Mouse (Mus musculus): ENCODE measurements at regions not wholly inside any gene's neighbourhood (a gene's known extent, or its start where the extent isn't known, plus 50 kb on each side); places are given as distances from the start of the nearest gene placed in this dataset.

- Histone ChIP-seq H3K27ac (ENCODE audit: insufficient read depth, low read depth, low read length) (no peak overlapping the region), H3K4me3 (ENCODE audit: insufficient read depth, low read length) (no peak overlapping the region), H3K4me1 (ENCODE audit: control insufficient read depth, insufficient read depth, low read length) (no peaks in the 10 kb centered on the region)
- no peak for TF ChIP-seq POLR2A (IDR thresholded peaks at IDR 0.05; ENCODE audit: borderline replicate concordance, low read depth, low read length)
Measured at GRCm38 (mm10) chr3:136993473-136993872, 323.5 kb downstream of the Ppp3ca start.

GRCm38 (mm10) chr3:136994361-136995083 lies 324.6 kb downstream of the Ppp3ca start:
- Histone ChIP-seq H3K27ac (ENCODE audit: insufficient read depth, low read depth, low read length) (no peak overlapping the region), H3K4me3 (ENCODE audit: insufficient read depth, low read length) (no peak overlapping the region), H3K4me1 (ENCODE audit: control insufficient read depth, insufficient read depth, low read length) (no peaks in the 10 kb centered on the region)
- no peak for TF ChIP-seq POLR2A (IDR thresholded peaks at IDR 0.05; ENCODE audit: borderline replicate concordance, low read depth, low read length)
- TF ChIP-seq CTCF (IDR thresholded peaks at IDR 0.05; ENCODE audit: low read depth, low read length): no peak

GRCm38 (mm10) chr3:136995611-136996335 lies 325.8 kb downstream of the Ppp3ca start:
- Histone ChIP-seq H3K4me3 (ENCODE audit: insufficient read depth, low read length) (no peak overlapping the region), H3K27ac (ENCODE audit: insufficient read depth, low read depth, low read length) (no peak overlapping the region)

GRCm38 (mm10) chr3:136996381-136996895 lies 326.5 kb downstream of the Ppp3ca start:
- no peaks in the 10 kb centered on the region for H3K4me1 ChIP-seq (ENCODE audit: control insufficient read depth, insufficient read depth, low read length)
- H3K27ac ChIP-seq (ENCODE audit: insufficient read depth, low read depth, low read length): no peak overlapping the region
- TF ChIP-seq POLR2A (IDR thresholded peaks at IDR 0.05; ENCODE audit: borderline replicate concordance, low read depth, low read length) (no peak), CTCF (IDR thresholded peaks at IDR 0.05; ENCODE audit: low read depth, low read length) (no peak)
- H3K4me3 ChIP-seq (ENCODE audit: insufficient read depth, low read length): no peak overlapping the region

More at GRCm38 (mm10) chr3:136995611-136996335, 325.8 kb downstream of the Ppp3ca start:
- H3K4me1 ChIP-seq (ENCODE audit: control insufficient read depth, insufficient read depth, low read length): no peaks in the 10 kb centered on the region
- TF ChIP-seq CTCF (IDR thresholded peaks at IDR 0.05; ENCODE audit: low read depth, low read length) (no peak), POLR2A (IDR thresholded peaks at IDR 0.05; ENCODE audit: borderline replicate concordance, low read depth, low read length) (no peak)

GRCm38 (mm10) chr3:137011551-137011950 lies 329.3 kb upstream of the Emcn start:
- no peaks in the 10 kb centered on the region for H3K4me1 ChIP-seq (ENCODE audit: control insufficient read depth, insufficient read depth, low read length)
- H3K4me3 ChIP-seq (ENCODE audit: insufficient read depth, low read length): no peak overlapping the region
- H3K27ac ChIP-seq (ENCODE audit: insufficient read depth, low read depth, low read length): no peak overlapping the region
- no peak for TF ChIP-seq POLR2A (IDR thresholded peaks at IDR 0.05; ENCODE audit: borderline replicate concordance, low read depth, low read length)
- TF ChIP-seq CTCF (IDR thresholded peaks at IDR 0.05; ENCODE audit: low read depth, low read length): no peak

GRCm38 (mm10) chr3:137014686-137015085 lies 326.2 kb upstream of the Emcn start:
- Histone ChIP-seq H3K4me1 (ENCODE audit: control insufficient read depth, insufficient read depth, low read length) (no peaks in the 10 kb centered on the region), H3K4me3 (ENCODE audit: insufficient read depth, low read length) (no peak overlapping the region), H3K27ac (ENCODE audit: insufficient read depth, low read depth, low read length) (no peak overlapping the region)
- TF ChIP-seq CTCF (IDR thresholded peaks at IDR 0.05; ENCODE audit: low read depth, low read length): no peak
- no peak for TF ChIP-seq POLR2A (IDR thresholded peaks at IDR 0.05; ENCODE audit: borderline replicate concordance, low read depth, low read length)

GRCm38 (mm10) chr3:137015199-137015598 lies 325.7 kb upstream of the Emcn start:
- Histone ChIP-seq H3K4me3 (ENCODE audit: insufficient read depth, low read length) (no peak overlapping the region), H3K4me1 (ENCODE audit: control insufficient read depth, insufficient read depth, low read length) (no peaks in the 10 kb centered on the region), H3K27ac (ENCODE audit: insufficient read depth, low read depth, low read length) (no peak overlapping the region)
- TF ChIP-seq CTCF (IDR thresholded peaks at IDR 0.05; ENCODE audit: low read depth, low read length) (no peak), POLR2A (IDR thresholded peaks at IDR 0.05; ENCODE audit: borderline replicate concordance, low read depth, low read length) (no peak)

- TF ChIP-seq POLR2A (IDR thresholded peaks at IDR 0.05; ENCODE audit: borderline replicate concordance, low read depth, low read length) (no peak), CTCF (IDR thresholded peaks at IDR 0.05; ENCODE audit: low read depth, low read length) (no peak)
- no peak overlapping the region for H3K4me3 ChIP-seq (ENCODE audit: insufficient read depth, low read length)
- no peaks in the 10 kb centered on the region for H3K4me1 ChIP-seq (ENCODE audit: control insufficient read depth, insufficient read depth, low read length)
- no peak overlapping the region for H3K27ac ChIP-seq (ENCODE audit: insufficient read depth, low read depth, low read length)
Measured at GRCm38 (mm10) chr3:137019971-137020634, 320.8 kb upstream of the Emcn start.

GRCm38 (mm10) chr3:137029546-137029945 lies 311.3 kb upstream of the Emcn start:
- Histone ChIP-seq H3K27ac (ENCODE audit: insufficient read depth, low read depth, low read length) (no peak overlapping the region), H3K4me1 (ENCODE audit: control insufficient read depth, insufficient read depth, low read length) (no peaks in the 10 kb centered on the region), H3K4me3 (ENCODE audit: insufficient read depth, low read length) (no peak overlapping the region)
- TF ChIP-seq POLR2A (IDR thresholded peaks at IDR 0.05; ENCODE audit: borderline replicate concordance, low read depth, low read length): no peak
- TF ChIP-seq CTCF (IDR thresholded peaks at IDR 0.05; ENCODE audit: low read depth, low read length): no peak
